ENCODE assay signal across 8 mouse cellular contexts in genomic region chr10:70599925-70600305, GRCm38 (mm10). TPM values are rescaled to one million over a fixed set of nuclear protein-coding genes. Genes with fewer than 3 reads are reported as not detected.
A peak's percentile ranks its signal among the peaks of the same experiment; 100 is the strongest.
DNase-seq lines count a peak whose midpoint lies in the region; ATAC-seq lines count a peak whose summit lies in the region.

No protein-coding gene starts in this region.

- peaks cover 9% of the 10 kb centered on the region; the same call in 1 of the 2 replicates for H3K4me1 ChIP-seq in embryonic facial prominence, embryonic 12.5 days
- peaks cover 19% of the 10 kb centered on the region for H3K4me1 ChIP-seq in hindbrain, embryonic 14.5 days (replicated peaks; ENCODE audit: control insufficient read depth, insufficient read depth, low read length)
- H3K4me1 ChIP-seq in midbrain, embryonic 16.5 days (ENCODE audit: control insufficient read depth, insufficient read depth, low read length) = peaks cover 17% of the 10 kb centered on the region

- WGBS in embryonic facial prominence, embryonic 12.5 days = under 1% methylated on average over 28 of the region's 28 CpGs
- WGBS in hindbrain, embryonic 14.5 days = under 1% methylated on average over 28 of the region's 28 CpGs
- WGBS in midbrain, embryonic 16.5 days = under 1% methylated on average over 28 of the region's 28 CpGs

- ATAC-seq in embryonic facial prominence, embryonic 12.5 days (ENCODE audit: insufficient number of reproducible peaks, insufficient read depth, low FRiP score, low TSS enrichment) = peak; percentile 32; the same call in 1 of the 2 replicates
- peak; percentile 52 for ATAC-seq in hindbrain, embryonic 14.5 days (ENCODE audit: low FRiP score)
- ATAC-seq in midbrain, embryonic 16.5 days = peak; percentile 70
- no peak for ATAC-seq in megakaryocyte-erythroid progenitor cell, adult 5-6 weeks (replicated peaks; ENCODE audit: low FRiP score, low TSS enrichment, poor library complexity, severe bottlenecking)

- peak; percentile 15 for DNase-seq in left cerebral cortex, adult 11 months (ENCODE audit: low spot score)
- DNase-seq in left cerebral cortex, adult 8-10 months (ENCODE audit: low spot score in 2 of 2) = no peak
- no peak for DNase-seq in hindbrain, embryonic 14.5 days (ENCODE audit: low spot score)
- no peak for DNase-seq in adrenal gland, postnatal 36 days
- DNase-seq in gastrocnemius, adult 8-10 months (ENCODE audit: low spot score in 2 of 2) = no peak

- H3K4me2 ChIP-seq in embryonic facial prominence, embryonic 12.5 days (replicated peaks) = peak overlapping the region; percentile 97
- peak overlapping the region; percentile 81 for H3K4me2 ChIP-seq in hindbrain, embryonic 14.5 days (replicated peaks)
- H3K4me2 ChIP-seq in midbrain, embryonic 16.5 days (ENCODE audit: low read length) = peak overlapping the region; percentile 69

- H3K4me3 ChIP-seq in embryonic facial prominence, embryonic 12.5 days = peak overlapping the region; percentile 73
- peak overlapping the region; percentile 51 for H3K4me3 ChIP-seq in hindbrain, embryonic 14.5 days (replicated peaks; ENCODE audit: low read length)
- peak overlapping the region; percentile 91 for H3K4me3 ChIP-seq in midbrain, embryonic 16.5 days (ENCODE audit: low read depth, low read length)

- H3K27ac ChIP-seq in embryonic facial prominence, embryonic 12.5 days = 0 out of 2 replicates have a peak overlapping the region, but pooled peaks have one; percentile 23
- peak overlapping the region; percentile 89 for H3K27ac ChIP-seq in hindbrain, embryonic 14.5 days
- peak overlapping the region; percentile 97 for H3K27ac ChIP-seq in midbrain, embryonic 16.5 days (ENCODE audit: low read length)

- H3K36me3 ChIP-seq in embryonic facial prominence, embryonic 12.5 days = no peaks in the 10 kb centered on the region
- no peaks in the 10 kb centered on the region for H3K36me3 ChIP-seq in hindbrain, embryonic 14.5 days (replicated peaks; ENCODE audit: control insufficient read depth, insufficient read depth)
- no peaks in the 10 kb centered on the region for H3K36me3 ChIP-seq in midbrain, embryonic 16.5 days (ENCODE audit: control insufficient read depth, insufficient read depth, low read length)

- H3K9ac ChIP-seq in embryonic facial prominence, embryonic 12.5 days = peak overlapping the region; percentile 55
- H3K9ac ChIP-seq in hindbrain, embryonic 14.5 days = peak overlapping the region; percentile 77
- H3K9ac ChIP-seq in midbrain, embryonic 16.5 days (ENCODE audit: low read depth, low read length) = peak overlapping the region; percentile 97

- peaks cover 28% of the 10 kb centered on the region for H3K27me3 ChIP-seq in embryonic facial prominence, embryonic 12.5 days
- no peaks in the 10 kb centered on the region for H3K27me3 ChIP-seq in hindbrain, embryonic 14.5 days (ENCODE audit: control insufficient read depth, insufficient read depth, low read length)
- H3K27me3 ChIP-seq in midbrain, embryonic 16.5 days (ENCODE audit: control insufficient read depth, insufficient read depth, low read depth, low read length) = no peaks in the 10 kb centered on the region

- no peaks in the 10 kb centered on the region for H3K9me3 ChIP-seq in embryonic facial prominence, embryonic 12.5 days
- H3K9me3 ChIP-seq in hindbrain, embryonic 14.5 days (ENCODE audit: control insufficient read depth, low read length) = 0 out of 2 replicates have a peak, but pooled peaks cover 3% of the 10 kb centered on the region
- H3K9me3 ChIP-seq in midbrain, embryonic 16.5 days (replicated peaks; ENCODE audit: control insufficient read depth, low read length, poor library complexity, severe bottlenecking) = no peaks in the 10 kb centered on the region

RNA-seq across cellular contexts. Expression of gene Phyhipl, which starts 55.9 kb away (rescaled TPM):
- 100 to 1,000 TPM; 214 to 245 (median 220) TPM for total RNA-seq in left cerebral cortex, adult 8-10 months (2022)
- polyA plus RNA-seq in embryonic facial prominence, embryonic 12.5 days (2016; fragmentation: Nextera tagmentation; extraction: Ambion mirVana) = 6.1 and 7.2 TPM in 2 replicates
- polyA plus RNA-seq in hindbrain, embryonic 14.5 days (2014; fragmentation: Nextera tagmentation; extraction: Ambion mirVana) = 287 and 318 TPM in 2 replicates
- polyA plus RNA-seq in midbrain, embryonic 16.5 days (2015; fragmentation: Nextera tagmentation; extraction: Ambion mirVana) = 292 and 327 TPM in 2 replicates
- total RNA-seq in megakaryocyte-erythroid progenitor cell, adult 5-6 weeks (2014; fragmentation: Nextera tagmentation) = not detected in 2 replicates
- not detected in 2 replicates for total RNA-seq in megakaryocyte-erythroid progenitor cell, adult 5-6 weeks (2017)
- total RNA-seq in adrenal gland, postnatal 36 days (2021) = 1 to 10 TPM; 1.7 to 3.0 TPM
- total RNA-seq in gastrocnemius, adult 8-10 months (2022) = not detected

Comparison
In these comparisons a context has a peak if more than half of its experiments do, and no peak if none do; other contexts are left out.
1. H3K27ac ChIP-seq: peak in every context shown above with its lines; median percentile 97 in midbrain, embryonic 16.5 days; 89 in hindbrain, embryonic 14.5 days; 23 in embryonic facial prominence, embryonic 12.5 days.
2. RNA of gene Phyhipl, which starts 55.9 kb away (total RNA-seq): 214 to 245 TPM in left cerebral cortex, adult 8-10 months; 1.7 to 3.0 TPM in adrenal gland, postnatal 36 days, not detected in gastrocnemius, adult 8-10 months and not detected in megakaryocyte-erythroid progenitor cell, adult 5-6 weeks; every median in the first group is over 10 times any median in the second.
3. Peak in every context shown above with its lines, with median percentiles within 50 percentile points of each other: H3K4me2 ChIP-seq, H3K4me3 ChIP-seq and H3K9ac ChIP-seq.